Mouse (Mus musculus): ENCODE results near the gene Gimap5.

Gimap5 gene

GRCm38 (mm10) chr6:48803406-48804051 is 57.5 kb downstream of the Gimap5 start:
- DNase-seq (ENCODE audit: extremely low read depth, insufficient read length, low spot score), result no peak

All from 3134 (cell line).